Mouse (Mus musculus): ENCODE data around the gene Myocos. TPM values are rescaled to one million over a fixed set of nuclear protein-coding genes. Genes with fewer than 3 reads are reported as not detected.

Myocos gene
- polyA plus RNA-seq (2012; rRNA removed) = not detected in 2 replicates

GRCm38 (mm10) chr1:162658119-162658518, at the start of gene Myocos:
TSS of gene Myocos (minus strand) at chr1:162658219.

GRCm38 (mm10) chr1:162639051-162639750, 18.8 kb downstream of the Myocos start, which contains the start of gene Myoc:
TSS of gene Myoc (plus strand) at chr1:162639155.

Other genes starting within 250 kb of the Myocos start
- gene Dnm3, start 180.2 kb downstream of the Myocos start, polyA plus RNA-seq (2012; rRNA removed) = 0.15 and 0.66 TPM in 2 replicates
- gene Mettl13, start 109.7 kb downstream of the Myocos start, polyA plus RNA-seq (2012; rRNA removed) = 0.97 and 1.5 TPM in 2 replicates
- 3.4 and 3.7 TPM in 2 replicates for gene Vamp4, start 87.7 kb downstream of the Myocos start, polyA plus RNA-seq (2012; rRNA removed)
- 0.12 and 0.15 TPM in 2 replicates for gene Myoc, start 19.1 kb downstream of the Myocos start, polyA plus RNA-seq (2012; rRNA removed)
- 7.8 and 12.9 TPM in 2 replicates for gene Prrc2c, start 82.3 kb upstream of the Myocos start, polyA plus RNA-seq (2012; rRNA removed)
- 0.13 TPM in 1 of 2 replicates, not detected in the other for gene Fmo4, start 155.8 kb upstream of the Myocos start, polyA plus RNA-seq (2012; rRNA removed)
- gene Fmo1, start 208.4 kb upstream of the Myocos start, polyA plus RNA-seq (2012; rRNA removed) = 0.33 and 2.3 TPM in 2 replicates
- gene Fmo2, start 240.5 kb upstream of the Myocos start, polyA plus RNA-seq (2012; rRNA removed) = 0.78 and 1.9 TPM in 2 replicates